Mouse (Mus musculus): ENCODE measurements around the gene 4930404H24Rik. TPM values are rescaled to one million over a fixed set of nuclear protein-coding genes. Genes with fewer than 3 reads are reported as not detected.
"Not testable (repeated sequence)": the region's sequence is repeated elsewhere in the genome, so short reads cannot be mapped to it uniquely, and the experiment has no call there.

Gene 4930404H24Rik
- polyA plus RNA-seq, 1 experiment from 2014 or later: not detected

DNA sequence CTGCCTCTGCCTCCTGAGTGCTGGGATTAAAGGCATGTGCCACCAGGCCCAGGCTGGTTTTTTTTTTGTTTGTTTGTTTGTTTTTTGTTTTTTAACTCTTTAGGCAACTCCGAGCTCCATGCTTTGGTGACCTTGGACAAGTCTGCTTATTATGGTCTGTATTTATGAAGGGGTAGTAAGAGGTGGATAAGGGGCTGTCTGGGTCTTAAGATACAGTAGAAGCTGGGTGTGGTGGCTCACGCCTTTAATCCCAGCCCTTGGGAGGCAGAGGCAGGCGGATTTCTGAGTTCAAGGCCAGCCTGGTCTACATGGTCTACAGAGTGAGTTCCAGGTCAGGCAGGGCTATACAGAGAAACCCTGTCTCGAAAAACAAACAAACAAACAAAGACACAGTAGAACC is 2.8 kb downstream of the 4930404H24Rik start:
- H3K4me2 ChIP-seq (replicated peaks; ENCODE audit: low read depth, low read length); H3K27ac ChIP-seq (ENCODE audit: low read length); ATAC-seq (ENCODE audit: insufficient number of reproducible peaks, insufficient read depth, low FRiP score, low read depth); H3K9me3 ChIP-seq (ENCODE audit: control insufficient read depth, low read depth, low read length); H3K9ac ChIP-seq (replicated peaks; ENCODE audit: low read depth, low read length); H3K27me3 ChIP-seq (ENCODE audit: control insufficient read depth, insufficient read depth, low read length); H3K4me3 ChIP-seq (ENCODE audit: low read depth, low read length); H3K36me3 ChIP-seq (ENCODE audit: control insufficient read depth, insufficient read depth, low read length): not testable (repeated sequence)
- WGBS: 87% methylated on average over 4 of the region's 4 CpGs
- H3K4me1 ChIP-seq (ENCODE audit: control insufficient read depth, insufficient read depth, low read length): peaks cover 28% of the 10 kb centered on the region

DNA sequence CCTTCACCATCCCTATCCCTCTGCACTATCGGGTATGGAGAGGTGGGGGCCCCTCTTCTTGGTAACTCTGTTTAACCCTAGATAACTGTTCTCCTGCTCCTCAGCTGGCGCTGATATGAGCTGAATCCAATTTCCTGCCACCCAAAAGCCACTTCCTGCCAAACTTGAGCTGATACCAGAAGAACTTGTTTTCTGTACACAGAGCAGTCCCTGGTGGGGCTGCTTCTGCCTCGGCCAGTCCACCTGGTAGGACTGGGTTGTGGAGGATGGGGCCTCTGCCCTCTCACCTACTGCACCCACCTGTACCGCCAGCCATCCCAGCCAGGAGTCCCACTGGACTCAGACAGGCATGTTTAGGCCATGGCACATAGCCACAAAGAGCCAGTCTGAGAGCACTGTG is 3.2 kb downstream of the 4930404H24Rik start:
- Histone ChIP-seq H3K36me3 (ENCODE audit: control insufficient read depth, insufficient read depth, low read length) (no peaks in the 10 kb centered on the region), H3K4me2 (replicated peaks; ENCODE audit: low read depth, low read length) (no peak overlapping the region), H3K27ac (ENCODE audit: low read length) (no peak overlapping the region), H3K4me1 (ENCODE audit: control insufficient read depth, insufficient read depth, low read length) (peaks cover 28% of the 10 kb centered on the region), H3K4me3 (ENCODE audit: low read depth, low read length) (no peak overlapping the region), H3K9ac (replicated peaks; ENCODE audit: low read depth, low read length) (no peak overlapping the region), H3K27me3 (ENCODE audit: control insufficient read depth, insufficient read depth, low read length) (no peaks in the 10 kb centered on the region), H3K9me3 (ENCODE audit: control insufficient read depth, low read depth, low read length) (no peaks in the 10 kb centered on the region)
- no peak for ATAC-seq (ENCODE audit: insufficient number of reproducible peaks, insufficient read depth, low FRiP score, low read depth)
- 63% methylated on average over 4 of the region's 4 CpGs for WGBS

DNA sequence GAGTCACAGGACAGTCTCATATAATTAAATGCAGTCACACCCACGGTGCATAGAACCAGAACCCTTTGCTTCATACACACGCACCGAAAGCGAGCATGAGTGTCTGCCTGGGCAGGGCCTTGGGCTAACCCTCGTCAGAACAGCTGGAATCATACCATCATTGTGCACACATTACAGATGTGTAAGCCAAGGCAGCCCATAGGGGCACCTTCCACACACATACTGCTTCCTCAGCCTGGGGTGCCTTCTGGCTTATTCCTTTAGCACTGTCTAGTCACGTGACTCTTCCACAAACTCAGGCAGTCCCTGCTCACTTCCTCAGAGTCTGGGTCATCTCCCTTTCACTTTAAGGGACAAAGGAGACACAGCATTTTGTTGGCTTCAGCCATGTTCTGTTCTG is 3.7 kb downstream of the 4930404H24Rik start:
- H3K27me3 ChIP-seq (ENCODE audit: control insufficient read depth, insufficient read depth, low read length): no peaks in the 10 kb centered on the region
- no peak for ATAC-seq (ENCODE audit: insufficient number of reproducible peaks, insufficient read depth, low FRiP score, low read depth)
- no peak overlapping the region for H3K4me3 ChIP-seq (ENCODE audit: low read depth, low read length)
- H3K4me2 ChIP-seq (replicated peaks; ENCODE audit: low read depth, low read length): no peak overlapping the region
- H3K36me3 ChIP-seq (ENCODE audit: control insufficient read depth, insufficient read depth, low read length): no peaks in the 10 kb centered on the region
- whole genome bisulfite sequencing: 83% methylated on average over 6 of the region's 6 CpGs
- peaks cover 28% of the 10 kb centered on the region for H3K4me1 ChIP-seq (ENCODE audit: control insufficient read depth, insufficient read depth, low read length)
- no peak overlapping the region for H3K27ac ChIP-seq (ENCODE audit: low read length)
- no peak overlapping the region for H3K9ac ChIP-seq (replicated peaks; ENCODE audit: low read depth, low read length)
- H3K9me3 ChIP-seq (ENCODE audit: control insufficient read depth, low read depth, low read length): no peaks in the 10 kb centered on the region

DNA sequence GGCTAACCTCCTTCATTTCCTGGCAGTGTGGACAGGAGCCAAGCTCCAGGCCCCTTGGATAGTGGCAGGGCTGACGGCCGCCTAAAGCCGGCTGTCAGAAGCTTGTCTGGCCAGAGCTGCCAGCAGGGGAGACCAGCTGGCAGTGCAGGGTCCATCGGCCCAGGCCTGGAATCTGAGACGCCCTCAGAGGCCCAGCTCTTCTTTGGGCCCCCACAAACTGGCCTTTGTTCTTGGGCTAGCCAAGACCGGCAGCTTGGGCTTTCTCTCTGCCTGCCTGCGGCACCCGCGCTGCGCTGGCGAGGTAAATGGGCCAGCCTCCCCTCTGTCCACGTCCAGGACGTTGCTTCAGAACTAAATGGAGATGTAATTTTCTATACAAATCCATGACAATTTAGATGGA is 4.3 kb downstream of the 4930404H24Rik start:
- Histone ChIP-seq H3K4me1 (ENCODE audit: control insufficient read depth, insufficient read depth, low read length) (peaks cover 25% of the 10 kb centered on the region), H3K4me3 (ENCODE audit: low read depth, low read length) (no peak overlapping the region), H3K9ac (replicated peaks; ENCODE audit: low read depth, low read length) (no peak overlapping the region), H3K27ac (ENCODE audit: low read length) (no peak overlapping the region), H3K9me3 (ENCODE audit: control insufficient read depth, low read depth, low read length) (no peaks in the 10 kb centered on the region), H3K4me2 (replicated peaks; ENCODE audit: low read depth, low read length) (no peak overlapping the region), H3K27me3 (ENCODE audit: control insufficient read depth, insufficient read depth, low read length) (no peaks in the 10 kb centered on the region), H3K36me3 (ENCODE audit: control insufficient read depth, insufficient read depth, low read length) (no peaks in the 10 kb centered on the region)
- 57% methylated on average over 13 of the region's 13 CpGs for WGBS
- ATAC-seq (ENCODE audit: insufficient number of reproducible peaks, insufficient read depth, low FRiP score, low read depth): no peak

DNA sequence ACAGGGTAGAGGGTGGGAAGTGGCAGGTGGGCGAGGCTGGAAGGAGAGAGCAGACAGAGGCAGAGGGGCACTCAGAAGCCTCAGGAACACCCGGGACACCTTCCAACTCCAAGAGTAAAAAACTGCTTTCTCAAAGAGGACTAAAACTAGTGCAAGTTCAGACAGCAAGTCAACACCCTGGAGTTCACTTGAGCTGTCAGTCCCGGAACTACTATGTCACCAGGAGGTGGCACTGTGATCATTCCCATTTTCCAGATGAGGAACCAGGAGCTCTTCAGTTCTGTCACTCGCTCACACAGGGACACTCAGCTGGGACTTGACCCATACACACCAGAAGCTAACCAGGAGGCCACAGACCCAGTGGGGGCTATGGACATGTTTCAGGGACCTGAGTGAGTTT is 6.6 kb downstream of the 4930404H24Rik start:
- no peak overlapping the region for H3K9ac ChIP-seq (replicated peaks; ENCODE audit: low read depth, low read length)
- ATAC-seq (ENCODE audit: insufficient number of reproducible peaks, insufficient read depth, low FRiP score, low read depth): no peak
- H3K27ac ChIP-seq (ENCODE audit: low read length): no peak overlapping the region
- H3K9me3 ChIP-seq (ENCODE audit: control insufficient read depth, low read depth, low read length): no peaks in the 10 kb centered on the region
- H3K4me3 ChIP-seq (ENCODE audit: low read depth, low read length): no peak overlapping the region
- peaks cover 14% of the 10 kb centered on the region for H3K4me1 ChIP-seq (ENCODE audit: control insufficient read depth, insufficient read depth, low read length)
- no peak overlapping the region for H3K4me2 ChIP-seq (replicated peaks; ENCODE audit: low read depth, low read length)
- no peaks in the 10 kb centered on the region for H3K27me3 ChIP-seq (ENCODE audit: control insufficient read depth, insufficient read depth, low read length)
- H3K36me3 ChIP-seq (ENCODE audit: control insufficient read depth, insufficient read depth, low read length): no peaks in the 10 kb centered on the region
- 60% methylated on average over 4 of the region's 4 CpGs for WGBS

DNA sequence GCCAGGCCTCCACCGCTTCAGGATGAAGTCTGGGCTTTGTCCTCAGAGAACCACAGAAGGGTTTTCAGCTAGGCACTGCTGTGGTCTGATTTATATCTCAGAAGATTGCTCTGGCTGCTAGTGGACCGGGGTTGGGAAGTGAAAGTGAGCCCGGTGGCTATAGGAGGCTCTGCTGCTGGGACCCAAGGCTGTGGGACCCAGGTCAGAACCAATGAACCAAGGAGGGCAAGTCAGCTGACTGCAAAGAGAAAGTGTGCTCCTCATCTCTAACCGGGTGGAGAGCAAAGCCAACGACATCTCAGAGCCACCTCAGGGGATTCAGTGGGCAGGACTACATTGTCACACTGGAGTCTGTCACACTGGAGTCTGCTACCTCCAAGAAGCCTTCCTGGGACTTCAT is 13.8 kb downstream of the 4930404H24Rik start:
- no peaks in the 10 kb centered on the region for H3K27me3 ChIP-seq (ENCODE audit: control insufficient read depth, insufficient read depth, low read length)
- H3K4me1 ChIP-seq (ENCODE audit: control insufficient read depth, insufficient read depth, low read length): peaks cover 10% of the 10 kb centered on the region
- H3K4me2 ChIP-seq (replicated peaks; ENCODE audit: low read depth, low read length): no peak overlapping the region
- no peak overlapping the region for H3K9ac ChIP-seq (replicated peaks; ENCODE audit: low read depth, low read length)
- ATAC-seq (ENCODE audit: insufficient number of reproducible peaks, insufficient read depth, low FRiP score, low read depth): no peak
- 76% methylated on average over 5 of the region's 5 CpGs for WGBS
- H3K4me3 ChIP-seq (ENCODE audit: low read depth, low read length): no peak overlapping the region
- H3K9me3 ChIP-seq (ENCODE audit: control insufficient read depth, low read depth, low read length): no peaks in the 10 kb centered on the region
- H3K27ac ChIP-seq (ENCODE audit: low read length): no peak overlapping the region
- no peaks in the 10 kb centered on the region for H3K36me3 ChIP-seq (ENCODE audit: control insufficient read depth, insufficient read depth, low read length)

DNA sequence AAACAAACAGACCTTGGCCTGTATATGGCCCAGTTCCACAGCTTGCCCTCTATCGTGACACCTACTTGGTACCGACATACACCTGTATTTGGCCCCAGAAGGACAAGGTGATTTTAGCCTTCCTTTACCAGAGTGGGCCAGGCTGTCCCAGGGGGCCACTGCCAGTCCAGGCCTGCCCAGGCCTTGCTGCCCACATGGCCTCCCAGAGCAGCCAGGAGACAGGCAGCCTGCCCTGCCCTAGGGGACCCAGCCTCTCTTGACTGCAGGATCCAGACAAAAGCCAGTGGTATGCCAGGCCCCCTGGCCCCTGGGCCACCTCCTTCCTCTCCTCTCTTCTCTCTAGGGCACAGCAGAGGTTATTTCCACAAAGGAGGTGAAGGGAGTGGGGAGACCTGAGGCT is 15.4 kb downstream of the 4930404H24Rik start:
- H3K36me3 ChIP-seq (ENCODE audit: control insufficient read depth, insufficient read depth, low read length): no peaks in the 10 kb centered on the region
- ATAC-seq (ENCODE audit: insufficient number of reproducible peaks, insufficient read depth, low FRiP score, low read depth): no peak
- peaks cover 10% of the 10 kb centered on the region for H3K4me1 ChIP-seq (ENCODE audit: control insufficient read depth, insufficient read depth, low read length)
- no peak overlapping the region for H3K4me2 ChIP-seq (replicated peaks; ENCODE audit: low read depth, low read length)
- no peak overlapping the region for H3K4me3 ChIP-seq (ENCODE audit: low read depth, low read length)
- H3K27ac ChIP-seq (ENCODE audit: low read length): no peak overlapping the region
- no peaks in the 10 kb centered on the region for H3K9me3 ChIP-seq (ENCODE audit: control insufficient read depth, low read depth, low read length)
- 100% methylated on average over 2 of the region's 2 CpGs for WGBS
- H3K9ac ChIP-seq (replicated peaks; ENCODE audit: low read depth, low read length): no peak overlapping the region
- H3K27me3 ChIP-seq (ENCODE audit: control insufficient read depth, insufficient read depth, low read length): no peaks in the 10 kb centered on the region

DNA sequence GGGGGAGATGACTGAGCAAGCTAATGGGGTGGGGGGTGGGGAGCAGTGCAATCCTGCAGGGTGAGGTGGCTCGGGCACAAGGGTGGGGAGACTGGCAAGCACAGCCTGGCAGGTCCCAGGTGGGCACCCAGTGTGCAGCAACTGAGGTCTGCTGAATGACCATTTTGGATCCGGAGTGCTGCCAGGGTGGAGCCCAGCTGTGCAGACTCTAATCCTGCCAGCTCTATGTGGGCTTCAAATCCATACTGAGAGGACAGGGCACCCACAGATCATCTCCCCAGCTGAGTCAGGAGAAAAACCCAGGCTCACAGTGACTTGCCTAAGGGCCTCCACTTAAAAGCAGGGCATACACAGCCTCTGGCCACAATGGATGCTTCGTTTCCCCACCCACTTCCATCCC is 15.8 kb downstream of the 4930404H24Rik start:
- Histone ChIP-seq H3K4me3 (ENCODE audit: low read depth, low read length) (no peak overlapping the region), H3K27me3 (ENCODE audit: control insufficient read depth, insufficient read depth, low read length) (no peaks in the 10 kb centered on the region), H3K9me3 (ENCODE audit: control insufficient read depth, low read depth, low read length) (no peaks in the 10 kb centered on the region), H3K36me3 (ENCODE audit: control insufficient read depth, insufficient read depth, low read length) (no peaks in the 10 kb centered on the region), H3K4me1 (ENCODE audit: control insufficient read depth, insufficient read depth, low read length) (peaks cover 10% of the 10 kb centered on the region), H3K4me2 (replicated peaks; ENCODE audit: low read depth, low read length) (no peak overlapping the region), H3K9ac (replicated peaks; ENCODE audit: low read depth, low read length) (no peak overlapping the region), H3K27ac (ENCODE audit: low read length) (no peak overlapping the region)
- WGBS: 76% methylated on average over 3 of the region's 3 CpGs
- ATAC-seq (ENCODE audit: insufficient number of reproducible peaks, insufficient read depth, low FRiP score, low read depth): no peak

DNA sequence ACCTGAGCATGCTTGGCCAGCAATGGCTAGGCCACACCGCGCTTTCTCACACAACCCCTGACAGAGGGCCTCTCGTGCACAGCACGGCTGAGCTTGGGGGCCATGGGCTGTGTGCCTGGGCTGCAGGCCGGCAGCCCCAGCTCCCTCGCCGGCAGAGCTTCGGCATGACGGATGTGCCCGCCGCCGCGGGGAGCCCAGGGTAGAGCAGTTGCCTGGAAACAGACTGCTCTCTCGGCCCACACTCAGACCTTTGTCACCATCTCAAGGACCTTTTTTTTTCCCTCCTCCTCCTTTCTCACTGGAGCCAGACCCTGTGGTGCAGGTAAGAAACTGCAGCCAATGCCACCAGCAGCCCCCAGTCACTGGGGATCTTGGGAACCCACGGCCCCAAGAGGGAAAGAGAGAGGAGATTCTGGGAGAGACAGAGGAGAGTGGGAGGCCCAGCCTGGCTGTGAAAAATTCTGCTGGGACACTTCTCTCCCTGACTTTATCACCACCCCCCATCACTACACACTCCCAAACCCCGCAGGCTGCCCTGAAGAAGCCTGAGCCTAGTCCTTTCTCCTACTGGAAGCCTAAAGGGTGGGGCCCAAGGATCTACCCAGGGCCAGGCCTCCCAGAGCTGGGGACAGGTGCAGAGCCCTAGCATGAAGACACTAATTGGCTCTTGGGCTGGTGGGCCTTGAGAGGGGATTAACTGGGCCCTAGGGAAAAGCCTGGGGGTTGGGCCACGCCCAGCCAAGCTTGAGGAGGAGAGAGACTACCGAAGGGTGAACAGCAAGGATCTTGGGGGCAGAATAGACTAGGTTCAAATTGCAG is 16.8 kb downstream of the 4930404H24Rik start:
- H3K9ac ChIP-seq (replicated peaks; ENCODE audit: low read depth, low read length): no peak overlapping the region
- no peak overlapping the region for H3K27ac ChIP-seq (ENCODE audit: low read length)
- no peaks in the 10 kb centered on the region for H3K9me3 ChIP-seq (ENCODE audit: control insufficient read depth, low read depth, low read length)
- 15% methylated on average over 18 of the region's 18 CpGs for WGBS
- no peak overlapping the region for H3K4me2 ChIP-seq (replicated peaks; ENCODE audit: low read depth, low read length)
- H3K4me3 ChIP-seq (ENCODE audit: low read depth, low read length): no peak overlapping the region
- no peaks in the 10 kb centered on the region for H3K27me3 ChIP-seq (ENCODE audit: control insufficient read depth, insufficient read depth, low read length)
- H3K36me3 ChIP-seq (ENCODE audit: control insufficient read depth, insufficient read depth, low read length): no peaks in the 10 kb centered on the region
- ATAC-seq (ENCODE audit: insufficient number of reproducible peaks, insufficient read depth, low FRiP score, low read depth): peak; percentile 44; the same call in 1 of the 2 replicates
- H3K4me1 ChIP-seq (ENCODE audit: control insufficient read depth, insufficient read depth, low read length): peaks cover 10% of the 10 kb centered on the region
